Mouse (Mus musculus): ENCODE measurements around the gene Slc25a24.

DNA sequence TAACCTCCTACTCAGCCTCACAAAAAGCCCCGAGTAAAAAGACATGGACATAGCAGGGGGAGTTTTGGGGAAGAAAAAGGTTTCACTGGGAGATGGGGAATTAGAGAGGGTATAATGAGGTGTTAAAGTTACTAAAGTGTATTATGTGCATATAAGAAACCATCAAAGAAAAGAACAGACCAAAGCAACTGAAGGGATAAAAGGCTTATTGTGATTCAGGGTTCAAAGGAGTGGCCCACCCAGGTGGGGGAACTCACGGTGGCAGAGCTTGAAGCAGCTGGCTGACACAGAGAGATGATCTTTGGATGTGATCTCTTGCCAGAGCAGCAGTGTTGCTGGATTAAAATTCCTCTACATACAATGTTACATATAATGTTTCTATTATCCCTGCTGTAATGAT lies 34.5 kb upstream of the Slc25a24 start:
- TF ChIP-seq CTCF (IDR thresholded peaks at IDR 0.05; ENCODE audit: insufficient read depth, low read depth, low read length) (no peak), POLR2A (IDR thresholded peaks at IDR 0.05; ENCODE audit: insufficient read depth, low read depth, low read length) (no peak)

Data from olfactory bulb, adult 2 months (tissue).